14 mouse cellular contexts compared by ENCODE assay signal in the genomic region with DNA sequence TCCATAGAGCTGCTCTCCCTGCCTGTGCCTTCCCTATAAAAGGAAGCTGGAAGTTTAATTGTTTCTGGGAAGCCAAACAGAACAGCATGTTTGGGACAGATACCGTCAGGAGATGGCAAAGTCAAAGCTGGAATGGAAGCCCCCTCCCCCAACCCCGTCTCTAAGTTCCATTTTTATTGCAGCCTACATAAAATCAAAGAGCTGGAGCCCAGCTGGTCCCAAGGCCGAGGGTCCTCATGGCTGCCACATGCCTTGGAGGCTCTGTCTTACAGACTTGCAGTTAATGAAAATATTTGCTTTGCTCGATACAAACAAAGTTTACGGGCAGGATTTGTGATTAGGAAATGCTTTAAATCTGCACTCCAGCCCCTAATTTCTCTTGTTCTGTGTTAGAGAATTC.
A peak's percentile ranks its signal among the peaks of the same experiment; 100 is the strongest.
DNase-seq lines count a peak whose midpoint lies in the region; ATAC-seq and TF ChIP-seq lines count a peak whose summit lies in the region.
"Had no signal": no experiment of that assay in that cellular context is flagged by ENCODE, and none has a peak within 500 bp of the region (broad histone marks: within the 10 kb centered on the region; RNA-seq: fewer than 3 reads in every experiment).

No protein-coding gene starts in this region.

- no peak for ATAC-seq in heart, embryonic 12.5 days (ENCODE audit: insufficient number of reproducible peaks, low FRiP score)
- ATAC-seq in intestine, embryonic 16.5 days, result no peak

- 58% methylated on average over 5 of the region's 5 CpGs for WGBS in heart, adult 2 months
- WGBS in heart, embryonic 12.5 days, result 52% methylated on average over 5 of the region's 5 CpGs
- 51% methylated on average over 5 of the region's 5 CpGs for WGBS in embryonic facial prominence, embryonic 10.5 days
- 32% methylated on average over 5 of the region's 5 CpGs for WGBS in intestine, embryonic 16.5 days

- no peak for DNase-seq in heart, adult 2 months
- peak; percentile 44 for DNase-seq in kidney, postnatal 14 days
- DNase-seq in kidney, postnatal 36 days, result no peak
- no peak for DNase-seq in embryonic facial prominence, embryonic 10.5 days (ENCODE audit: low spot score)
- no peak for DNase-seq in spleen, postnatal 36 days (ENCODE audit: low spot score in 2 of 2)
- no peak for DNase-seq in left cerebral cortex, adult 2 months (ENCODE audit: extremely low spot score in 1 of 2, low spot score in 2 of 2)
- DNase-seq: adrenal gland, postnatal 14 days; liver, embryonic 13.5 days had no signal

- peaks cover 16% of the 10 kb centered on the region for H3K4me1 ChIP-seq in heart, adult 2 months (ENCODE audit: control insufficient read depth, insufficient read depth, low read length)
- peaks cover 47% of the 10 kb centered on the region for H3K4me1 ChIP-seq in heart, embryonic 12.5 days (replicated peaks)
- peaks cover 67% of the 10 kb centered on the region for H3K4me1 ChIP-seq in embryonic facial prominence, embryonic 10.5 days
- peaks cover 36% of the 10 kb centered on the region for H3K4me1 ChIP-seq in intestine, embryonic 16.5 days (ENCODE audit: control insufficient read depth, insufficient read depth, low read length)

- TF ChIP-seq POLR2A in heart, adult 2 months (IDR thresholded peaks at IDR 0.05; ENCODE audit: insufficient read depth, low read depth, low read length), result no peak

- H3K27me3 ChIP-seq in heart, adult 2 months (ENCODE audit: control insufficient read depth, insufficient read depth, low read length), result no peaks in the 10 kb centered on the region
- H3K27me3 ChIP-seq in heart, embryonic 12.5 days (replicated peaks), result no peaks in the 10 kb centered on the region
- no peaks in the 10 kb centered on the region for H3K27me3 ChIP-seq in embryonic facial prominence, embryonic 10.5 days (replicated peaks; ENCODE audit: low read depth, poor library complexity, severe bottlenecking)
- H3K27me3 ChIP-seq in intestine, embryonic 16.5 days (replicated peaks; ENCODE audit: control insufficient read depth, insufficient read depth, low read length), result no peaks in the 10 kb centered on the region
- H3K27me3 ChIP-seq: liver, embryonic 13.5 days had no signal

- no peaks in the 10 kb centered on the region for H3K9me3 ChIP-seq in heart, embryonic 12.5 days (replicated peaks)
- no peaks in the 10 kb centered on the region for H3K9me3 ChIP-seq in embryonic facial prominence, embryonic 10.5 days
- H3K9me3 ChIP-seq in intestine, embryonic 16.5 days (ENCODE audit: control insufficient read depth, low read length), result no peaks in the 10 kb centered on the region
- H3K9me3 ChIP-seq: G1E; heart, embryonic 10.5 days; liver, embryonic 13.5 days; megakaryocyte, embryonic 14.5 days had no signal

- no peak for TF ChIP-seq EP300 in heart, adult 2 months (IDR thresholded peaks at IDR 0.05; ENCODE audit: insufficient read depth, low read depth, low read length)

- no peak overlapping the region for H3K9ac ChIP-seq in heart, adult 2 months (ENCODE audit: low read depth, low read length)
- no peak overlapping the region for H3K9ac ChIP-seq in heart, embryonic 12.5 days
- H3K9ac ChIP-seq in intestine, embryonic 16.5 days (ENCODE audit: low read depth, low read length), result no peak overlapping the region
- H3K9ac ChIP-seq: liver, embryonic 13.5 days had no signal

- peaks cover 1% of the 10 kb centered on the region for H3K79me2 ChIP-seq in heart, adult 2 months (replicated peaks; ENCODE audit: control insufficient read depth, insufficient read depth, low read length)

- TF ChIP-seq CTCF in heart, adult 2 months (IDR thresholded peaks at IDR 0.05), result no peak
- TF ChIP-seq CTCF in left cerebral cortex, adult 2 months (IDR thresholded peaks at IDR 0.05), result no peak

- H3K36me3 ChIP-seq in heart, adult 2 months (ENCODE audit: control insufficient read depth, insufficient read depth, low read length), result peaks cover 9% of the 10 kb centered on the region
- peaks cover 14% of the 10 kb centered on the region for H3K36me3 ChIP-seq in heart, embryonic 12.5 days
- peaks cover 13% of the 10 kb centered on the region for H3K36me3 ChIP-seq in embryonic facial prominence, embryonic 10.5 days (replicated peaks)
- no peaks in the 10 kb centered on the region for H3K36me3 ChIP-seq in intestine, embryonic 16.5 days (ENCODE audit: control insufficient read depth, insufficient read depth, low read length)
- H3K36me3 ChIP-seq: G1E; liver, embryonic 13.5 days had no signal

- H3K27ac ChIP-seq in heart, adult 2 months, result peak overlapping the region; percentile 17; the same call in 1 of the 2 replicates
- no peak overlapping the region; the same call in 1 of the 2 replicates for H3K27ac ChIP-seq in heart, embryonic 12.5 days (ENCODE audit: poor library complexity, severe bottlenecking)
- peak overlapping the region; percentile 48 for H3K27ac ChIP-seq in embryonic facial prominence, embryonic 10.5 days (replicated peaks)
- peak overlapping the region; percentile 45; the same call in 1 of the 2 replicates for H3K27ac ChIP-seq in intestine, embryonic 16.5 days (ENCODE audit: low read length)
- no peak overlapping the region for H3K27ac ChIP-seq in left cerebral cortex, adult 2 months
- H3K27ac ChIP-seq: heart, embryonic 10.5 days; liver, embryonic 13.5 days had no signal

- intact Hi-C loops in heart, adult 2 months (cut with DNase I), result no loop called here
- intact Hi-C loops in left cerebral cortex, adult 2 months (cut with DNase I), result no loop called here

- no peak overlapping the region for H3K4me2 ChIP-seq in heart, embryonic 12.5 days
- no peak overlapping the region for H3K4me2 ChIP-seq in intestine, embryonic 16.5 days (ENCODE audit: low read depth, low read length)
- H3K4me2 ChIP-seq: liver, embryonic 13.5 days had no signal

- H3K4me3 ChIP-seq in heart, adult 2 months, result no peak overlapping the region
- H3K4me3 ChIP-seq in heart, embryonic 12.5 days, result no peak overlapping the region
- H3K4me3 ChIP-seq in embryonic facial prominence, embryonic 10.5 days, result no peak overlapping the region
- no peak overlapping the region for H3K4me3 ChIP-seq in intestine, embryonic 16.5 days (ENCODE audit: low read length)
- no peak overlapping the region for H3K4me3 ChIP-seq in left cerebral cortex, adult 2 months
- H3K4me3 ChIP-seq: heart, embryonic 10.5 days; liver, embryonic 13.5 days; megakaryocyte, embryonic 14.5 days; myocyte had no signal

Comparison
In these comparisons a context has a peak if more than half of its experiments do, and no peak if none do; other contexts are left out.
1. H3K27ac ChIP-seq: peak in heart, adult 2 months (single experiment), embryonic facial prominence, embryonic 10.5 days (single experiment) and intestine, embryonic 16.5 days (single experiment); none in heart, embryonic 12.5 days (single experiment) and left cerebral cortex, adult 2 months (single experiment).